ENCODE assay signal across 8 mouse cellular contexts in the genomic region with DNA sequence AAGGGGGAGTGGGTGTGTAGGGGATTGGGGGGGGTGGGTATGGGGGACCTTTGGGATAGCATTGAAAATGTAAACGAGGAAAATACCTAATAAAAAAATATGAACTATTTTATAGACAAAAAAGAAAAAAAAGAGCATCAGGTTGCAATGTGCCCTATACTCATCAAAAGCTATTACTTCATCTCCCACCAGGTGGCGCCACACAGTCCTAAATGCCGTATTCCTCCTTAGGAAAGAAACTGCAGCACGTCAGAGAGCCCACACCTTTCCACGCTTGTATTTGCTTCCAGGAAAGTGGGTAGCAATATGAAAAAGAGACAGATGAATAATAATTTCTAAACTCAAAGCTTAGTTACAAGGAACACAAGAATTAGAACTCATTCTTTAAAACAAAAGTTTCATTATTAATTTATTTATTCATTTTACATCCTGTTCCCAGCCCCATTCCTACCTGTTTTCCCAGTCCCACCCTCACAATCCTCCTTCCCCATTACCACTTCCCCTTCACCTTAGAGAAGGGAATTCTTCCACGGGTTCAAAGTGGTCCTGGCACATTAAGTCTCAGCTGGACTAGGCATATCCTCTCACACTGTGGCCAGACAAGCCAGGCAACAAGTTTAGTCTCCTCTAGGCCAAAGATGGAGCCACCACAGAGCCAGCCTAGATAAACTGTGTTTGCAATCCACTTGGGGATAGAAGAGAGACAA.
DNase-seq lines count a peak whose midpoint lies in the region; ATAC-seq and TF ChIP-seq lines count a peak whose summit lies in the region.

No protein-coding gene starts in this region.

- H3K36me3 ChIP-seq in liver, embryonic 14.5 days (replicated peaks; ENCODE audit: control insufficient read depth, insufficient read depth, low read depth), result no peaks in the 10 kb centered on the region

- H3K4me3 ChIP-seq in liver, embryonic 14.5 days (ENCODE audit: insufficient read depth in 1 of 2, low read depth in 2 of 2, low read length in 2 of 2), result no peak overlapping the region

- H3K9me3 ChIP-seq in liver, embryonic 14.5 days (ENCODE audit: control insufficient read depth, low read length), result no peaks in the 10 kb centered on the region

- peak; percentile 0 to 28 for DNase-seq in urinary bladder, adult 18-20 months (ENCODE audit: low spot score in 2 of 2)
- DNase-seq in urinary bladder, postnatal 10 days (ENCODE audit: low spot score), result no peak
- DNase-seq in cerebellum, adult 9-11 months, result peak; percentile 59
- DNase-seq in frontal cortex, postnatal 14 days (ENCODE audit: low spot score in 2 of 2), result peak; percentile 34 to 71
- peak; percentile 42 to 84 for DNase-seq in kidney, postnatal 36 days
- no peak for DNase-seq in liver, embryonic 14.5 days (ENCODE audit: low read depth in 3 of 3, low spot score in 3 of 3)
- DNase-seq in retina, postnatal 7 days (ENCODE audit: low read depth, low spot score), result peak; percentile 54

- H3K4me1 ChIP-seq in liver, embryonic 14.5 days (replicated peaks; ENCODE audit: control insufficient read depth in 2 of 2, insufficient read depth in 2 of 2, low read length in 1 of 2), result no peaks in the 10 kb centered on the region

- no peak overlapping the region for H3K27ac ChIP-seq in liver, embryonic 14.5 days

- no peak for ATAC-seq in liver, embryonic 14.5 days (ENCODE audit: insufficient read depth)
- no peak for ATAC-seq in granulocyte monocyte progenitor cell, adult 5-6 weeks (replicated peaks; ENCODE audit: poor library complexity, severe bottlenecking)

- H3K4me2 ChIP-seq in liver, embryonic 14.5 days (ENCODE audit: low read depth), result no peak overlapping the region

- H3K27me3 ChIP-seq in liver, embryonic 14.5 days (ENCODE audit: control insufficient read depth, insufficient read depth, low read length), result no peaks in the 10 kb centered on the region

- TF ChIP-seq CTCF in liver, embryonic 14.5 days (IDR thresholded peaks at IDR 0.05; ENCODE audit: low read depth), result peak; percentile 55

- 19% methylated on average over 6 of the region's 6 CpGs for WGBS in liver, embryonic 14.5 days (ENCODE audit: insufficient replicate concordance)

- no peak overlapping the region for H3K9ac ChIP-seq in liver, embryonic 14.5 days (replicated peaks)

- TF ChIP-seq EP300 in liver, embryonic 14.5 days (IDR thresholded peaks at IDR 0.05; ENCODE audit: low read depth), result no peak

Comparison
In these comparisons a context has a peak if more than half of its experiments do, and no peak if none do; other contexts are left out.
1. DNase-seq: peak in urinary bladder, adult 18-20 months (2 of 2), cerebellum, adult 9-11 months (single experiment), frontal cortex, postnatal 14 days (2 of 2), kidney, postnatal 36 days (2 of 2) and retina, postnatal 7 days (single experiment); none in urinary bladder, postnatal 10 days (single experiment) and liver, embryonic 14.5 days (0 of 3).